Mouse (Mus musculus): ENCODE measurements at regions not wholly inside any gene's neighbourhood (a gene's known extent, or its start where the extent isn't known, plus 50 kb on each side); places are given as distances from the start of the nearest gene placed in this dataset.

- DNase-seq: no peak
Measured at GRCm38 (mm10) chr9:120731952-120732622, 160.8 kb downstream of the Rpl14 start.

GRCm38 (mm10) chr9:120732650-120733293 lies 161.5 kb downstream of the Rpl14 start:
- no peak for DNase-seq

GRCm38 (mm10) chr9:120733681-120734465 lies 162.6 kb downstream of the Rpl14 start:
- no peak for DNase-seq

DNA sequence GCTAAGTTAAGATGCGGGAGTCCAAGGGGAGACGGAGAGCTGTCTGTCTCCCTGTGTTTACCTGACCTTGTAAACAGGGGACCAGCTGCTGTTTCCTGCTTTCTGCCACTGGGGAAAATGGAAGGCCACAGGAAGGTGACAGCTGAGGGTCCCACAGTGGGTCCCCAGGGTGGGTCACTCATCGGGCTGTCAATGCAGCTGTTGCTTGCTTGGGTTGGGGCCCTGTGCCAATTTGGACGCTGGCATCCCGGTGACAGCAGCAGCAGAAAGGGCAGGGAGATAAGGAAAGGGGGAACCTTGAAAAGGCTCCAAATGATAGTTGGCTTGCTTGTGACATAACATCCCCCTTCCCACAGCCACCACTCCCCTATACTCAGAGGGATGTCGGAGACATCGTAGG lies 164.0 kb downstream of the Rpl14 start:
- DNase-seq: no peak

GRCm38 (mm10) chr9:120737956-120738355 lies 166.7 kb downstream of the Rpl14 start:
- DNase-seq: no peak

DNA sequence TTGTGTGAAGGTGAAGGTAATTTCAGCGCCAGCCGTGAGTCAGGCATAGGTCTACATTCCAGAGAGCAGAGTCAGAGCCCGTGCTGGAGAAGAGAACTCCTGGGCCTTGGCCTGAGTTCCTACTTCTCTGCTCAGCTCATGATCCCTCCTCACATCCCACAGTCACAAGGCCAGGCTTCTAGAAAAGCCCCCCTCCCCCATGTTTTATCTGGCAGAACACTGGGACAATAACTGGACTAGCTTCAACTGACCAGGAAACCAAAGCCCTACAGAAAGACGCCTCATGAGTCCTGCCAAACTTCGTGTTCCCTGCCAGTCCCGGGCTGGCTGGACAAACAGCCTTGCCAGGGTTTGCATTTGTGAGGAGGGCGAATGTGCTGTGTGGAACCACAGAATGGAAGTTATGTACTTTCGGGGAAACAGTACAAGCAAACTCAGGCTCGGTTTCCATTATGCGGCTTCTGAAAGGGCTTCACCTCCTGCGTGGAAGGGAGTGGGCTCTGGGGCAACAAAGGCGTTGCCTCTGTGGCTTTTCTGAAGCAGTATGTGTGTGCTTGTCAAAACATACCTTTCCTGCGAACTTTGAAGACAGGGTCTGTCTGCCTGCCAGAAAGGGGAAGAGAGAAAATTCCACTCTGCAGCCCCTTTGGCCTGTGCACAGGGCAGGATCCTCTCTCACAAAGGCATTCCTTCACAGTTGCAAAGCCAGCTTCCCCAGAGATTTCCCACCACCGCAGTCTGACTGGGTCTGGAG lies 168.1 kb downstream of the Rpl14 start:
- no peak for DNase-seq

DNA sequence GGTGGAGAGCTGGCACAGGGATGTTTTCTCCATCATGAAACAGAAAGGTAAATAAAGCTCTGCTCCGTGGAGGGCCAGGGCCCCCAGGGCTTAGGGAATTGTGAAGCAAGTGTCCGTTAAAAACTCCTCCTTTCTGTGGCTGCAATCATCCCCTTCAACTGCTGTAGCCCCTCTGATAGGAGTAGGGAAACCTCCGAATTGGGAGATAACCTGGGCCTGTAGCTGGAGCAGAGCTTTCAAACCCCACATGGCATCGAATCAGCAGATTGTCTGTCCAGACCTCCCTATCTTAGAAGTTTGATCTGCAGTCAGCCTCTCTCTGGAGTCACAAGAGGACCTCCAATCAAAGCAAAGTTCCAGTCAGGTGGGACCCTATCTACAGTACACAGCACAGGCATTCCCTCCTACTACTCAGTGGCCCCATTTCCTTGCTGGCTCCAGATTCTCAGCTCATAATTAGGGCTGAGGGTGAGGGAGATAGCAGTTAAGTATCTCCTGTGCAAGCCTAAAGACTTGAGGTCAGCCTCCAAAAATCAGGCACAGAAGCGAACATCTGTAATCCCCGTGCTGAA lies 168.8 kb downstream of the Rpl14 start:
- DNase-seq: no peak

DNA sequence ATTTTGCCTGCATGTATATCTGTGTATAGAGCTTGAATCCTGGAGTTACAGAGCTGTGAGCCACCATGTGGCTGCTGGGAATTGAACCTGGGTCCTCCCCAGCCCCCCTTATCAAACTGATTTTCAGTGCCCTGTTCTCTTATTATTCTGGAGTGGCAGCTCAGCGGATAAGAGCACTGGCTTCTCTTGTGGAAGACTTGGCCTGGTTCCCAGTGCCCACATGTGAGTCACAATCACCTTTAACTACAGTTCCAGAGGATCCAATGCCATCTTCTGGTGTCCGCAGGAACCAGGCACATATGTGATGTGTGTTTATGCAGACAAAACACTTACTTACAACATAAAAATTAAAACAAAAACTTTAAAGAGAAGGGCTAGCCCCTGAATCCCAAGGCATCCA lies 170.3 kb downstream of the Rpl14 start:
- no peak for DNase-seq

DNA sequence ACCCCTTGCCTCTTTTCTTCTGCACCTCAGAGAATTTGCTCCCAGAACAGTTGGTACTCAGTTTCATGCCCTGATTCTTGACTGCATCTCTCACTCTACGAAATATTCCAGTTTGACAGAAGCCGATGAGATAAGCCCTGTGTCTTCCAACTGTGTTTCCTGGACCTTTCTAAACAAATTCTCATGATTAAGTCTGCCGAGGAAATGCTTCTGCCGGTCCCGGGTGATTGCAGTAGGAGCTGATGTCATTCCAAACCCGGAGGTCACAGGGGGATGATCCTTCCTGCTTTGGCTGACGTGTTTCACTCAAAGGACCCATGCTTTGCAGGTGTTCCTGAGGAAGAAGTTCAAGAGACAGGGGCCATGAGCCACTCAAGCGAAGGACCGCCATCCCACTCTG lies 172.2 kb downstream of the Rpl14 start:
- no peak for DNase-seq

DNA sequence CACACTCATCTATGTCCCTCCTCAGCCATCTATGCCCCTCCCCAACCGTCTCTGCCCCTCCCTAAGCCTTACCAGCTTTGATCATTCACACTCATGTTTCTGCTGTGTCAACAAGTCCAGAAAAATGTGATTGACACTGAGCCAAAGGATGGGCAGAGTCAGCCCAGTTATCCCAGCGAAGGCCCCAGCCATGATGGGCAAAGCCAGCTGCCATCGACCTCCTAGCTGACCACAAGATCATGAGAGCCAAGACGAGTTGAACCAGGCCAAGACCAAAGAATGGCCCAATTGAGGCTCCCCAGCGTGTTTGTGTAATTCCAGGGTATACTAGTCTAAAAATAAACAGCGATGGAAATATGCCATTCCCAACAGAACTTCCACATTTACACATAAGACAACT lies 174.4 kb downstream of the Rpl14 start:
- DNase-seq: no peak

GRCm38 (mm10) chr9:120750820-120751219 lies 178.2 kb upstream of the Ctnnb1 start:
- DNase-seq: no peak

- DNase-seq: no peak
Measured at GRCm38 (mm10) chr9:120751686-120752484, 177.1 kb upstream of the Ctnnb1 start.

- no peak for DNase-seq
Measured at GRCm38 (mm10) chr9:120754151-120754550, 174.9 kb upstream of the Ctnnb1 start.

- no peak for DNase-seq
Measured at GRCm38 (mm10) chr9:120755486-120755885, 173.5 kb upstream of the Ctnnb1 start.

- DNase-seq: no peak
Measured at GRCm38 (mm10) chr9:120758003-120758402, 171.0 kb upstream of the Ctnnb1 start.

GRCm38 (mm10) chr9:120758632-120759031 lies 170.4 kb upstream of the Ctnnb1 start:
- DNase-seq: no peak

DNA sequence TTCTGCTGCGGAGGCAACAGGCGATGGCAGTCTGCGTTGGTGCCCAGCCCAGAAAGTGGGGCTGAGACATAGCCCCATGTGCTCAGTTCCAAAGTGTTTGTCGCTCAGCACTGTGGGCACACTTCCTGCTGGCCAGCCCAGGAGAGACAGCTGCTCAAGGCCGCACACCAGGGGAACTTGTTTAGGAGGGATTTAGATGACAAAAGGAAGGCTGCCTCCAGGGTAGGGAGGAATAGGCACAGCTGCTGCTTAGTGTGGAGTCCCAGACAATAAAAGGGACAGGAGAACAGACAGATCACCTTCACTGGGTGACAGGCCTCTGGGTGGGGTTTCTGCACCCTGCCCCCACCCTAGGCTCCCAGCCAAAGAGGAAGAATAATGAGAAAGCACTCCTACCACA lies 169.2 kb upstream of the Ctnnb1 start:
- DNase-seq: no peak

- no peak for DNase-seq
Measured at GRCm38 (mm10) chr9:120763802-120764201, 165.2 kb upstream of the Ctnnb1 start.

- no peak for DNase-seq
Measured at GRCm38 (mm10) chr9:120764663-120765062, 164.4 kb upstream of the Ctnnb1 start.

GRCm38 (mm10) chr9:120765292-120765691 lies 163.7 kb upstream of the Ctnnb1 start:
- DNase-seq: no peak

GRCm38 (mm10) chr9:120766881-120767280 lies 162.1 kb upstream of the Ctnnb1 start:
- no peak for DNase-seq

DNA sequence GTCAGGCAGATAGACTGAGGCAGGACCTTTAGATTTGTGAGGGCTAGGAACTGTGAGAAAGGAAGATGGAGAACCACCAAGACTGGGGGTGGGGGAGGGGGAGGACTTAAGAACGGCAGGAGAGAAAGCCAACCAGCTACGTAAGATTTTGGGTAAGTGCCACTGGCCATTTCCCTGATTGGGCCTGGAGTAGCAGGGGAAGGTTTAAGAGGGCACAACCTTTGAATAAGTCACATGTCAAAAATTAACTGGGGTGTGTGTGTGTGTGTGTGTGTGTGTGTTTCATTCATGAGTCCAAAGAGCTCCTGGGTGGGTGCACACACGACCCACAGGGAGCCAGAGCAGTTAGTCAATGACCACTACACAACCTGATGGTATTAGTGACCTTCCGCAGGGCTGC lies 161.6 kb upstream of the Ctnnb1 start:
- DNase-seq: no peak
